Mouse (Mus musculus) embryonic facial prominence, embryonic 12.5 days (tissue): Measurements from ENCODE around the gene Cerk. TPM values are rescaled to one million over a fixed set of nuclear protein-coding genes. Genes with fewer than 3 reads are reported as not detected.

ENCODE experiments used
- ATAC-seq: fragments of 200-750 bp; cut with Nextera tagmentation; 2 replicates; pipeline ENCODE4 v1.8.0; 2017; ENCODE audit not compliant: insufficient number of reproducible peaks, insufficient read depth, low FRiP score, low TSS enrichment
- H3K27ac ChIP-seq: fragments of 300-500 bp; sonication (generic); 2 replicates; pipeline ENCODE4 v1.5.1; 2016; ENCODE audit warnings: mild to moderate bottlenecking
- H3K27me3 ChIP-seq: fragments of 300-500 bp; sonication (generic); 2 replicates; pipeline ENCODE4 v1.6.1; 2016; ENCODE audit warnings: mild to moderate bottlenecking, moderate library complexity
- H3K36me3 ChIP-seq: fragments of 300-500 bp; sonication (generic); 2 replicates; pipeline ENCODE4 v1.6.1; 2016; ENCODE audit warnings: mild to moderate bottlenecking
- H3K4me1 ChIP-seq: fragments of 300-500 bp; sonication (generic); 2 replicates; pipeline ENCODE4 v1.6.1; 2016
- H3K4me2 ChIP-seq: fragments of 300-500 bp; sonication (generic); replicated peaks from 2 replicates; pipeline ENCODE4 v1.6.1; 2016; ENCODE audit warnings: mild to moderate bottlenecking, moderate library complexity
- H3K4me3 ChIP-seq: fragments of 300-500 bp; sonication (generic); 2 replicates; pipeline ENCODE4 v1.5.1; 2016; ENCODE audit warnings: mild to moderate bottlenecking
- H3K9ac ChIP-seq: fragments of 300-500 bp; sonication (generic); 2 replicates; pipeline ENCODE4 v1.6.1; 2016; ENCODE audit warnings: mild to moderate bottlenecking, moderate library complexity
- H3K9me3 ChIP-seq: fragments of 300-500 bp; sonication (generic); 2 replicates; pipeline ENCODE4 v1.6.1; 2016; ENCODE audit warnings: mild to moderate bottlenecking, moderate library complexity
- WGBS: fragments of 180-500 bp; shearing (Covaris S2); methylation state at CpG from one replicate; pipeline ENCODE4 v1.1.7; 2016; 5-methylcytosine and 5-hydroxymethylcytosine counted together
- polyA plus RNA-seq: library from polyadenylated mRNA; unstranded; fragments of >200 nt; fragmentation: Nextera tagmentation; extraction: Ambion mirVana; gene quantifications from 2 replicates; pipeline ENCODE4 v1.2.1, GENCODE M21; 2016

The Cerk gene
- polyA plus RNA-seq: 20.5 and 22.8 TPM in 2 replicates

DNA sequence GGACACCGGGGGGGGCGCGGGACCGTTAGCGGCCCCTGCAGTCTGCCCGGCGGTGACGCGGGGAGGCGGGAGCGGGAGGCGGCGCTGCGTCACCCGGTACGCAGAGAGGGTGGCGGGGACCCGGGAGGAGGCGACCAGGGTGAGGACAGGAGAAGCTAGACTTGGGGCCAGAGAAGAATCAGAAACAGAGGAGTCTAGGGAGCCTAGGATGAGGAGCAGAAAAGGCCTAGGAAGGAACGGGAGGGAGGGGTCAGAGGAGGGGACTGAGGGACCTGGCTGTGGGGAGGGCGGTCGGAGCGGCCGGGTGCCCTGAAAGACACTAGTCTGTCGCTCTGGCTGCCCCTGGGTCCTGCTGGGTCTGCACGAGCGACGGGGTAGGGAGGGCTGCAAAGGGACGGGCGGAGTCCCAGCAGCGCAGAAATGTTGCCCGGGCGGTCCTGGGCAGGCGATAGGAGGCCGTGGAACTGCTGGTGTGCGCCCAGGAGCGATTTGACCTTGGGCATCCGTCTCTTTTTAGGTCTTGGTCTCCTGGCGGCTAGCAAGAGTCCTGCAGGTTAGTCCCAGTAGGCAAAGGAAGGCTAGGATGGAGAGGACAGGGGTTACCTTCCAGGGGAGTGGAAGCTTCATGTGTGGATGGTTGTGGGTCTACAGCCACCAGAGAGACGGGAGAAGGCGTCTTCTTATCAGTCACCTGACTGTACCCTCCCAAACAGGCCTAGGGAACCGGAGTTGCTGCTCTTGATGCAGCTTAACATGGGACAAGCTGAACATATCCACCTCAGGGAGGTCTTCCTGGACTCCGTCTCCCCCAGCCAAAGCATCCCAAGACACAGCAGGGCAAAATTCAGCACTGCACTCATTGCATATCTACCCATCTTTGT, at the start of gene Cerk:
Gene Cerk, minus strand, starts transcription at position 453 of the 881 bp plus-strand sequence.
- 3% methylated on average over 43 of the region's 43 CpGs for WGBS
- Histone ChIP-seq H3K4me3 (peak within 1 kb of the TSS; percentile 85), H3K9ac (peak within 1 kb of the TSS; percentile 94), H3K9me3 (no peaks in the 10 kb centered on the region), H3K36me3 (no peaks in the 10 kb centered on the region), H3K4me1 (peaks cover 38% of the 10 kb centered on the region), H3K27ac (peak within 1 kb of the TSS; percentile 86), H3K4me2 (peak within 1 kb of the TSS; percentile 81), H3K27me3 (no peaks in the 10 kb centered on the region)
- ATAC-seq: peak; percentile 44

DNA sequence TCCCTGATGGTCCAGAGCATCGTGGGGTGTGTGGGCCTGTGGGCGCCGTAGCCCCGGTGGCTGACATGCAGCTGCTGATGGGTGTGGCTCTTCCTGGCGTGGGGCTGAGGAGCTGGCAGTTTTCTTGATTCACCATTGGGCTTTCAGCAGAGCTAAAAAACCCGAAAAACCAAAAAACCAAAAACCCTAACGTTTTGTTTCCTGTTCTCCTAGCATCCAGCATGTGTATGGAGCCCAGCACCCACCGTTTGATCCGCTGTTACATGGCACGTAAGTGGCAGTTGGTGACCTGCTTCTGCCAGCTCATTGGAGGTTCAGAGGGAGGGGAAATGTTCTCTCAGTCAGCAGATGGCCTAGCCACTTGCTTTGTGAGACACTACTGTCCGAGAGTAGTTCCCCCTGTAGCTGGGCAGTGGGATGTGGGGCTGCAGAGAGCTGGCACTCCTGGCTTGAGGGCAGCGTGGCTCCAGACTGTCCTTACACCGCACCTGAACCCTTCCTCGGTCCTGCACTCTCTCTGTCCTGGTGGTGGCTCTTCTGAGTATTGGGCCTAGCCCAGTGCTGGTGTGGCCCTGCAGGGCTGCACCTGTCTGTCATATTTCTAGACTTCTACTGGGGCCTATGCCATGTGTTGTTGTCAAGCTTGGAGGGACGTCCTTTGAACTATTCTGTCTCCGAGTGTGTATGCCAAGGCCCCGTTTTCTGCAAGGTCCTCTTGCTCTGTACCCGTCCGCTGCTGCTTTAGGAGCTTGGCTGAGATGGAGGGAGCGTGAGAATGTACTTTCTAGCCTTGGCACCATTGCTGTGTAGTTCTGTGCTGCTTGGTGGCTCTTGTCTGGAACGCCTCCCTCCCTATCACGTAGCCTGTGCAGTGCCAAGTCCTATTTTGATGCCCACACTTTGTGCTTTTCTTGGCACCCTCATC, 48.8 kb upstream of the Cerk start:
- Histone ChIP-seq H3K9me3 (no peaks in the 10 kb centered on the region), H3K9ac (no peak overlapping the region), H3K27me3 (no peaks in the 10 kb centered on the region), H3K4me3 (no peak overlapping the region), H3K4me2 (no peak overlapping the region), H3K4me1 (no peaks in the 10 kb centered on the region), H3K36me3 (peaks cover 14% of the 10 kb centered on the region; the same call in 1 of the 2 replicates), H3K27ac (no peak overlapping the region)
- WGBS: 83% methylated on average over 22 of the region's 22 CpGs
- no peak for ATAC-seq

DNA sequence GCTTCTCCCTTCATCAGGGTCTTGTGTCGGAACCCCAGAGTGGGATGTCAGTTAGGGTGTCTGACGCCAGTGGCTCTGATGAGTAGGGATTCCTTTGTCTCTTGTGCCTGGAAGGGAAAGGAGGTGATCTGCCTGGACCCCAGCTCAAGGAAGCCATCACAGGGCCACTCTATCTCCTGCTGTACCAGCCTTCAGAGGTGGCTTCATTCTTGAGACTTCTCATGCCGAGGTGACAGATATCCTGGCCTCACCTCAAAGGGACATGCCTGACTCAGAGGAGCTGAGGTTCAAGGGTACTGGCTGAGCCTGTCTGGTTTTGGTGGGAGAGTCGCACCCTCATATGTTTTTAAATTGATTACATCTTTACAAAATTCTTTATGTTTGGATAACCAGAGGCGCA, 48.1 kb upstream of the Cerk start:
- no peak for ATAC-seq
- 84% methylated on average over 5 of the region's 5 CpGs for WGBS
- H3K27ac ChIP-seq: no peak overlapping the region

DNA sequence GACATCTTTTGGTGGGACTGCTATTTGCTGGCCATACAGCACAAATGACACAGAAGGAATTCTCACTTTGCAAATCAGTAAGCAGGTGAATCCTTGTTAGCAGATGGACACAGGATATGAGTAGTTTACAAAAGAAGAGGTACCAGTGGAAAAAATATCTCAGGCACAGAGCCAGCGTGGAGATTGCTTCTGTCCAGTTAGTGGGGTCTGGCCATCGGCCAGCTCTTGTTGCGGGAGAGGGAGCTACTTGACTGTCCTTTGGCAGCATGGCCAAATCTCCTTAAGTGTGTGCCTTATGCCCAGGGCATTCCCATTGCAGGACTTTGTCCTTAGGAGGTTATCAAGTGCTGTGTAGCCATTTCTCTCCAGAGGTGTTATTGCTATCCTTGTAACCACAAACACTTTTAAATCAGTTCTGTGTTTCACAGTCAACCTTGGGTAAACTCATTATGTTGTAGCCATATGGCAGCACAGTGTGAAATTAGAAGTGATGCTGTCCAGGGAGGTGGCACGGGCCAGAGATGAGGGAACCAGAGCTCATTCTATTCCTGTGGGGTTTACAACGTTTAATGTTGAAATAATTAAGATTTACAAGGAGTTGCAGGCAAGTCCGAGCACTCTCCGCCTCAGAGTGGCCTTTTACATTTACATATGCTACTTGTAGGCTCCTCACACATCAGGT, 46.0 kb upstream of the Cerk start:
- Histone ChIP-seq H3K27ac (no peak overlapping the region), H3K9me3 (no peaks in the 10 kb centered on the region), H3K9ac (no peak overlapping the region), H3K4me2 (no peak overlapping the region), H3K4me1 (no peaks in the 10 kb centered on the region), H3K4me3 (no peak overlapping the region), H3K27me3 (no peaks in the 10 kb centered on the region), H3K36me3 (peaks cover 8% of the 10 kb centered on the region; the same call in 1 of the 2 replicates)
- WGBS: 69% methylated on average over 7 of the region's 7 CpGs
- ATAC-seq: no peak

More for the DNA sequence above, 48.1 kb upstream of the Cerk start:
- Histone ChIP-seq H3K4me2 (no peak overlapping the region), H3K9ac (no peak overlapping the region), H3K4me3 (no peak overlapping the region), H3K36me3 (peaks cover 8% of the 10 kb centered on the region; the same call in 1 of the 2 replicates), H3K4me1 (no peaks in the 10 kb centered on the region), H3K27me3 (no peaks in the 10 kb centered on the region), H3K9me3 (no peaks in the 10 kb centered on the region)

DNA sequence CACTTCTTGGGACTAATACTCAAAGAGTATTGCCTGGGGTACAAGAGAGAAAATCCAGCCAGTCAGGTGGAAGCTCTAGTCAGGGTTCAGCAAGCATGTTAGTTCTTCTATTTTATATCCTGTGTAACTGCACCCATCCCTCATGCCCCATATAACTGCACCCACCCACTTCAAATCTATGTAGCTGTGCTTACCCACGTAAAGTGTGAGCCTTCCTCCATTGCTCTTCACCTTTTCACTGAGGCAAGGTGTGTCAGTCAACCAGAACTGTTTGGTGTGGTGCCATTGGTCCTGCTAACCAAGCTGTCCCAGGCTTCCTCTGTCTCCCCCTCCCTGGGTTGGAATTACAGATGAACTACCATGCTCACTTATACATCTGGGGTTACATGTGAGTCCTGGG, 45.2 kb upstream of the Cerk start:
- WGBS: 88% methylated on average over 1 of the region's 1 CpGs
- H3K4me3 ChIP-seq: no peak overlapping the region
- no peak for ATAC-seq
- no peak overlapping the region for H3K9ac ChIP-seq
- H3K27ac ChIP-seq: no peak overlapping the region
- H3K4me2 ChIP-seq: no peak overlapping the region
- peaks cover 8% of the 10 kb centered on the region; the same call in 1 of the 2 replicates for H3K36me3 ChIP-seq
- H3K27me3 ChIP-seq: no peaks in the 10 kb centered on the region
- H3K4me1 ChIP-seq: no peaks in the 10 kb centered on the region
- no peaks in the 10 kb centered on the region for H3K9me3 ChIP-seq

DNA sequence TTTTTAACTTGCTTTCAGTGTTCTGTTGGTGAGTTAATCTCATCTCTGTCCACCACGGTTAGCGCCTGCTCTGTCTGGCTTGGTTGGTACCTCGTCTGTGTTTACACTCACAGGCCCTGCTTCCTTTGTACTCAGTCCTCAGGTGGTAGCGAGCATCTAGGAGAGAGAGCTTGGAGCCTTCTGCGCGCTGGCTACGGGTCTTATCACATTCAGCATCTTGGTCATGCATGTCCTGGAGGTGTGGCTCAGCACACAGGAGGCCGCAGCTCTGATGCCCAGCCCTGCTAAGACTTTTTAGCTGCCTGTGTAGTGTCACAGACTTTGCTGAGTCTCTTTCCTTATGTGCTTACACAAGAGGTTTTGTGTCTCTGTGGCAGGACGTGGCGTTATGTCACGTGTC, 43.7 kb upstream of the Cerk start:
- Histone ChIP-seq H3K9me3 (no peaks in the 10 kb centered on the region), H3K4me1 (no peaks in the 10 kb centered on the region), H3K27ac (no peak overlapping the region), H3K36me3 (no peaks in the 10 kb centered on the region), H3K4me2 (no peak overlapping the region), H3K4me3 (no peak overlapping the region), H3K9ac (no peak overlapping the region), H3K27me3 (no peaks in the 10 kb centered on the region)
- WGBS: 78% methylated on average over 11 of the region's 11 CpGs
- ATAC-seq: no peak

DNA sequence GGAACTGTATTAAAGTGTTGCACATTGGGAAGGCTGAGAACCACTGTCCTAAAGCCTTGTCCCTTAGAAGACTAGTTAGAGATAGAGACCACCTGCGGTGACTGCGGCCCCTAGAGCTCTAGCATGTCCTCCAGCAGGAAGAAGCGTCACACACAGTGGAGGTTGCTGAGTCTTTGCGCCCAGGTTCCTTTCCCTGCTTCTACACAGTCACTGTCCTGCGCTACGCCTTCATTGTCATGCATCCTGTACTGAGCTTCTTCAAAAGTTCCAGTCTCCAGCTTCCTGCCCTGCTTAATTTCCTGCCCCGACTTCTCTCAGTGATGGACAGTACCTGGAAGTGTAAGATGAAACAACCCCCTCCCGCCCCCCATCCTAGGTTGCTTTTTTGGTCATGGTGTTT, 43.1 kb upstream of the Cerk start:
- no peak overlapping the region for H3K9ac ChIP-seq
- H3K9me3 ChIP-seq: no peaks in the 10 kb centered on the region
- no peak overlapping the region for H3K4me3 ChIP-seq
- ATAC-seq: no peak
- H3K4me2 ChIP-seq: no peak overlapping the region
- no peak overlapping the region for H3K27ac ChIP-seq
- WGBS: 86% methylated on average over 8 of the region's 8 CpGs
- H3K36me3 ChIP-seq: no peaks in the 10 kb centered on the region
- no peaks in the 10 kb centered on the region for H3K4me1 ChIP-seq
- H3K27me3 ChIP-seq: no peaks in the 10 kb centered on the region

DNA sequence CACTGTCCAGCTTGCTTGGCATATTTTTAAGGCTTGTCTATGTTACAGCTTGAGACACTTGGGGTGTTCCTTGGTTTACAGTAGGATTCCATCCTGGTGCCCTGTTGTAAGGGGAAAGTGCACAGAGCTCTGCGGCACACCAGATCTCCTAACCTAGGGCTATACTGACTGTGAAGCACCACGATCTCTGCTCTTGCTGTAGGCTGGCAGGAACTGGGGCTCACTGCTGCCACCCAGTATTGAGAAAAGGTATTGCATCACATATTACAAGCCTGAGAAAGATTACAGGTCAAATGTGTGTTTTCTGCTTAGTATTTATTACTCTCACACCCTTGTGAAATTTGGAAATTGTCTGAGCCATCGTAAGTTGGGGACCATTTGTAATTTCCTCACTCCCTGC, 42.2 kb upstream of the Cerk start:
- no peak for ATAC-seq
- H3K36me3 ChIP-seq: no peaks in the 10 kb centered on the region

DNA sequence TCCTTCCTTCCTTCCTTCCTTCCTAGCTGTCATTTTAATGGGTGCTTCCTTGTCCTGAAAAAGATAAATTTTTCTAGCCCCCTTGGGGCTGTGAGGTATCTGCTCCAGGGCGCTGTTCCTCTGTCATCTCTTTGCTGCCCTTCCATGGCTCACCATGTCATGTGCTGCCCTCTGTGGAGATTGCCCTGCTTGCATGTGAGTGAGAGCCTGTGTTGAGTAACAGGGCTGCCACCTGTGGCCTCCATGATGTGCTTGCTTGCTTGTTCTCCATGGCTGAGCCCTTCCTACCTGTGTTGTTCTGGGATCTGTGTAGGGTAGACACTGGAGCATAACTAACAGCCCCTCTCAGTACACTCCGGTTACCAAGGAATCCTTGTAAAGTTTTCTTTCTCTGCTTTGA, 41.0 kb upstream of the Cerk start:
- ATAC-seq: no peak

More for the DNA sequence above, 42.2 kb upstream of the Cerk start:
- no peaks in the 10 kb centered on the region for H3K9me3 ChIP-seq
- 40% methylated on average over 3 of the region's 3 CpGs for WGBS
- no peak overlapping the region for H3K4me2 ChIP-seq
- H3K27me3 ChIP-seq: no peaks in the 10 kb centered on the region
- no peaks in the 10 kb centered on the region for H3K4me1 ChIP-seq
- no peak overlapping the region for H3K27ac ChIP-seq
- no peak overlapping the region for H3K9ac ChIP-seq
- no peak overlapping the region for H3K4me3 ChIP-seq

DNA sequence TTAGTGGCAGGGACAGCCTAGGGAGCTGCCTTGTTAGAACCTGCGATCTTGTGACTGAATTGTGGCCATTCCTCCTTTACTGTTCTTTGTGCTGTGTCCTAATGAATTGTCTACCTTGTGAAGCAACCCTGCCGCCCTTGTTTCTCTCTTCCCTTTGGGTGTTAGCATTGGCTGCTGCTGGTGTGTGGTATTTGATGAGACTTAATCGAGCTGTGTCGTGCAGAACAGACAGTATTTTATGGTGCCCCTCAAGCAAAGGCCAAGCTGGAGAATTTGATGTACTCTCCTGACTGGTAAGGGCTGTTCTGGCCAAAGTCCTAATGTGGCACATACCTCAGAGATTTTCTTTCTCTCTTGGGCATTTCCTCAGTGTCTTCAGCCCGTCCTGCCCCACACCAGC, 40.3 kb upstream of the Cerk start:
- Histone ChIP-seq H3K4me3 (no peak overlapping the region), H3K9ac (no peak overlapping the region), H3K27ac (no peak overlapping the region), H3K36me3 (no peaks in the 10 kb centered on the region), H3K4me1 (no peaks in the 10 kb centered on the region), H3K4me2 (no peak overlapping the region), H3K27me3 (no peaks in the 10 kb centered on the region), H3K9me3 (no peaks in the 10 kb centered on the region)
- WGBS: 86% methylated on average over 5 of the region's 5 CpGs
- no peak for ATAC-seq

More for the DNA sequence above, 41.0 kb upstream of the Cerk start:
- WGBS: 81% methylated on average over 2 of the region's 2 CpGs
- H3K4me3 ChIP-seq: no peak overlapping the region
- no peak overlapping the region for H3K4me2 ChIP-seq
- H3K9me3 ChIP-seq: no peaks in the 10 kb centered on the region
- no peak overlapping the region for H3K27ac ChIP-seq
- no peaks in the 10 kb centered on the region for H3K36me3 ChIP-seq
- no peaks in the 10 kb centered on the region for H3K4me1 ChIP-seq
- H3K27me3 ChIP-seq: no peaks in the 10 kb centered on the region
- no peak overlapping the region for H3K9ac ChIP-seq

DNA sequence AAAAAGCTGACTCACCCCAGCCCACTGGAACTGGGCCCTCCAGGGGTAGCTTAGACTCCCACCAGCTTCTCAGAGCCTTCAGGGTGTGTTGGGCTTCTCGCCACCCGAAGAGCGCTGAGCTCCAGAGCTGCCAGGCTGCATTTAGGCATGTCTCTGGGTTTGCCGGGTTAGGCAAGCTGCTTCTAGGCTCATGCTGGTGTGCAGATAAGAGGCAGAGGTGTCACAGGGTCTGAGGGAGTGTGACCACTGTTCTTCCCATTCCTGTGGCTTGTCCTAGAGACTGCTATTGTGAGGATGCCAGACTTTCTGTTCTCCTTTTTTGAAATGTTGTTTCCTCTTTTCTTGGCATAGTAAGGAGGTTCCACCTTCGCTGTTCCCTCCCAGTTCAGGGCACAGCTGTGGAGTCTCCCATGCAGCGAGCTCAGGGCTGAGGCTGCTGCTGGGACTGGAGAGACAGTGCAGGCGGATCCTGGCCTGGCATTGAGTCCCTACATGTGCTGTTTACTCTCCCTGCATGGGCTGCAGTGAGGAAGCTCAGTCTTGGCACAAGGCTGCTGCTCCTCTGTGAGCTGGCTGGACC, 39.1 kb upstream of the Cerk start:
- Histone ChIP-seq H3K9me3 (no peaks in the 10 kb centered on the region), H3K9ac (no peak overlapping the region), H3K4me2 (no peak overlapping the region), H3K27ac (no peak overlapping the region), H3K27me3 (no peaks in the 10 kb centered on the region), H3K4me3 (no peak overlapping the region), H3K4me1 (no peaks in the 10 kb centered on the region), H3K36me3 (no peaks in the 10 kb centered on the region)
- 88% methylated on average over 7 of the region's 7 CpGs for WGBS
- no peak for ATAC-seq
